Mouse (Mus musculus) T-helper 1 cell (primary cell): ENCODE data around the gene Map3k1.
"Not testable (repeated sequence)": the region's sequence is repeated elsewhere in the genome, so short reads cannot be mapped to it uniquely, and the experiment has no call there.

Experiments used
- in situ Hi-C: fragments of 300-600 bp; cut with MboI, MseI; formaldehyde crosslinking; loops from one replicate; pipeline ENCODE4 v1.15.1; 2025; ENCODE audit warnings: high pct_unique_total_duplicates

Gene Map3k1

GRCm38 (mm10) chr13:111745216-111745615, 63.6 kb downstream of the Map3k1 start:
- in situ Hi-C loops, result loop anchor here (10.0 to 25.0 kb wide), 3 partner anchors 210 to 1358 kb away; partner anchors contain the start of gene Plk2

GRCm38 (mm10) chr13:111744233-111745000, 64.4 kb downstream of the Map3k1 start:
- in situ Hi-C loops, result loop anchor here (10.0 to 25.0 kb wide), 3 partner anchors 210 to 1357 kb away; partner anchors contain the start of gene Plk2

- in situ Hi-C loops, result loop anchor here (10.0 to 25.0 kb wide), 3 partner anchors 207 to 1355 kb away; partner anchors contain the start of gene Plk2
Measured at GRCm38 (mm10) chr13:111741991-111742615, 66.7 kb downstream of the Map3k1 start.

- in situ Hi-C loops, result loop anchor here (10.0 to 25.0 kb wide), 3 partner anchors 207 to 1354 kb away; partner anchors contain the start of gene Plk2
Measured at GRCm38 (mm10) chr13:111741204-111741990, 67.4 kb downstream of the Map3k1 start.

- in situ Hi-C loops, result loop anchor here (25.0 kb wide), 1 partner anchor 1340 kb away; the partner anchor contains the start of gene Plk2
Measured at GRCm38 (mm10) chr13:111726898-111727297, 81.9 kb downstream of the Map3k1 start.

GRCm38 (mm10) chr13:111725165-111726077, 83.4 kb downstream of the Map3k1 start:
- in situ Hi-C loops, result loop anchor here (25.0 kb wide), 1 partner anchor 1338 kb away; the partner anchor contains the start of gene Plk2

- in situ Hi-C loops, result loop anchor here (25.0 kb wide), 1 partner anchor 1337 kb away; the partner anchor contains the start of gene Plk2
Measured at GRCm38 (mm10) chr13:111724811-111725164, 84.0 kb downstream of the Map3k1 start.

- in situ Hi-C loops, result no loop called here
Measured at GRCm38 (mm10) chr13:111719726-111720125, 89.1 kb downstream of the Map3k1 start.

GRCm38 (mm10) chr13:111710531-111710930, 98.3 kb downstream of the Map3k1 start:
- in situ Hi-C loops, result no loop called here

- in situ Hi-C loops, result not testable (repeated sequence)
Measured at GRCm38 (mm10) chr13:111703952-111704351, 104.8 kb downstream of the Map3k1 start.

GRCm38 (mm10) chr13:111703396-111703795, 105.4 kb downstream of the Map3k1 start:
- in situ Hi-C loops, result no loop called here
